Mouse (Mus musculus): ENCODE results near the gene Gckr.

The Gckr gene

DNA sequence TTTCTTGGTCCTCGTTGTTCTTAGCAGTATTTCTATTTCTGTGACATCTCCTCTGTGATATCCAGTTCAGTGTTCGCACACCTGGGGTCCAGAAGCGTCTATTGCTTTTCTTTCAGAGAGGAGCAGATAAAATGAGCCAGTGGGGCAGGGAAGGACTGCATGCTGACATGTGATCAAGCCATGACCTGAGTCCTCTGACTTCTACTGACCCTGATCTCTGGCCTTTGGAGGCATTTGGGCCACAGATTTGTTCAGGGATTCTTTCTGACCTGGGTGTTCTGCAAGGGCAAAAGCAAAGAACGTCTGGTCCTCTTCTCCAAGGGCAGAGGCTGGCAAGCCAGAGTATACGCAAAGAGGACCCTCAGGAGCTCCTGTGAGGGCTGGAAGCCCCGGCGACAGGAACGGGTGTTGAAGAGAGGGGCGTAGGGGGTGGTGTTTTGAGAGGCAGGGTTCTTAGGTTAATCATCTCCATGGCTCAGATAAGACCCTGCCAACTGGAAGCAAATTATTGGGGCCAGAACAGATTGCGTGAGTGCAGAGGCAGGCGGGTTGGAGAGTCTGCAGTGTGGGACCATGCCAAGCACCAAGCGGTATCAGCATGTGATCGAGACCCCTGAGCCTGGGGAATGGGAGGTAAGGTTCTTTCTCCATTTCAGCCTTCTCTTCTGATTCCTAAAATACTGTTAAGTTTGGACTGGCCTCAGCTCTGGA is at the start of gene Gckr:
Gckr (plus strand) TSS at position 397 of the 711 bp plus-strand sequence.
- in situ Hi-C loops (cut with MseI, MboI), result no loop called here

DNA sequence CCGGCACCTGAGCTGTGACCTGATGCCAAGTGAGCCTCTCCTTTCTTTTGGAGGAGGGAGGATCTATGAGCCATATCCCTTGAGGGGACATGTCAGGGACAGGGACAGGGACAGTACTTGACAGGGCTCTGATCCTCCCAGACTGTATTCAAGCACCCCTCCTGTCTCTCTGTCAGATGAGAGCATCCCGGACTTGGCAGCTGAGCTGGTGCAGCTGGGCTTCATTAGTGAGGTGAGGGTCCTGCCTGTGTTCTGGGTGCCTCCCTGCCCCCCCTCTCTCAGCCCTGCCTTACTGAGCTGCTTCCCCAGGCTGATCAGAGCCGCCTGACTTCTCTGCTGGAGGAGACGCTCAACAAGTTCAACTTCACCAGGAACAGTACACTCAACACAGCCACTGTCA is 46.5 kb upstream of the Gckr start:
- in situ Hi-C loops (cut with MseI, MboI), result no loop called here

GRCm38 (mm10) chr5:31251541-31252101 is 45.6 kb upstream of the Gckr start, which contains the start of gene Krtcap3:
TSS of gene Krtcap3 (plus strand) at chr5:31251691.
- in situ Hi-C loops (cut with MseI, MboI), result no loop called here

DNA sequence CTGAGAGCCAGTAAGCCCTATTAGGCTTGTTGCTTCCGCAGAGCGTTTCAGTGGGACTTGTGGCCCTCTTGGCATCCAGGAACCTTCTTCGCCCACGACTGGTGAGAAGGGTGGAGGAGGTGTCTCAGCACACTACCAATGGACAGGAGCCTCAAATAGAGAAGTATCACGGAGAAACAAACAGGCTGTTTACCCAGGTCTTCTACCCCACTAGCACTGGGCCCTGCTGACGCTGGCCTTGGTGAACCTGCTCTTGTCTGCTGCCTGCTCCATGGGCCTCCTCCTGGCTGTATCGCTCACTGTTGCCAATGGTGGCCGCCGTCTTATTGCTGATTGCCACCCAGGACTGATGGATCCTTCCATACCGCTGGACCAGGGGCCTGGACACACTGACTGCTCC is 45.1 kb upstream of the Gckr start:
- in situ Hi-C loops (cut with MseI, MboI), result no loop called here

GRCm38 (mm10) chr5:31252795-31253545 is 44.3 kb upstream of the Gckr start:
- in situ Hi-C loops (cut with MseI, MboI), result no loop called here

- in situ Hi-C loops (cut with MseI, MboI), result no loop called here
Measured at GRCm38 (mm10) chr5:31253806-31254205, 43.4 kb upstream of the Gckr start.

- in situ Hi-C loops (cut with MseI, MboI), result no loop called here
Measured at GRCm38 (mm10) chr5:31254452-31254851, 42.8 kb upstream of the Gckr start.

DNA sequence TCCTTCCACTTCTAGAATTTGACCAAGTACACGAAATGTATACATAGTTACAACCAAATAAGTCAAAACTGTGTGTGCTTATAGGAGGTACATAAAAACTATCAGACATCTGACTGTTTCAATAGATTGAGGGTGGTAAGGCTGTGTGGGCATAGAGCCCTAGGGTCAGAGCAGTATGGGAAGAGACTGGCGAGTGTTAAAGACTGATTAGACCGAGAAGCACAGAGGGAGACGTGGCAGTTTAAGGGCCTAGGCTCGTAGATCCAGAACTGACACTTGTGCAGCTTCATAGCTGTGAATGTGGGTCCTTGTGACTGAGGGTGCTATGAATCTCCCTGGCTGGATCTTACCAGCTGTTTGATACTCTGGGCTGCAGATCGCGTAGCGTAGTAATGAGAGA is 42.3 kb upstream of the Gckr start:
- in situ Hi-C loops (cut with MseI, MboI), result no loop called here

DNA sequence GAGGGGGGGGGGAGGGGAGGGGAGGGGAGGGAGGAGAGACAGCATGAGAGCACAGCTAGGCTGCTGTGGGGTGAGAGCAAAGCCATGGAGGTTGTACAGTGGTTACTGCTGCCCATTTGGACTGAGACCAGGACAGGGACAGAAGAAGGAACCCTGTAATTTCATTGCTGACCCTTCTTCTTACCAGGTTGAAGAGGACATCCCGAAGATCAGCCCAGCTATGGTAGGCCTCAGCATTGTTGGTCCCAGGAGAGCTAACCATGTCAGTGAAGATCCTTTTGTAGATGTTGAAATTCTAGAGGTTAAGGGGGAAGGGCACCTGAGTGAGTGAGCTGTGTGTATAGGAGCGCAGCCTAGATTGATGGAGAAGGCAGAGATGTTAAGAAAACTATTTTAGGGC is 41.9 kb upstream of the Gckr start:
- in situ Hi-C loops (cut with MseI, MboI), result no loop called here

- in situ Hi-C loops (cut with MseI, MboI), result no loop called here
Measured at GRCm38 (mm10) chr5:31255971-31256370, 41.3 kb upstream of the Gckr start.

DNA sequence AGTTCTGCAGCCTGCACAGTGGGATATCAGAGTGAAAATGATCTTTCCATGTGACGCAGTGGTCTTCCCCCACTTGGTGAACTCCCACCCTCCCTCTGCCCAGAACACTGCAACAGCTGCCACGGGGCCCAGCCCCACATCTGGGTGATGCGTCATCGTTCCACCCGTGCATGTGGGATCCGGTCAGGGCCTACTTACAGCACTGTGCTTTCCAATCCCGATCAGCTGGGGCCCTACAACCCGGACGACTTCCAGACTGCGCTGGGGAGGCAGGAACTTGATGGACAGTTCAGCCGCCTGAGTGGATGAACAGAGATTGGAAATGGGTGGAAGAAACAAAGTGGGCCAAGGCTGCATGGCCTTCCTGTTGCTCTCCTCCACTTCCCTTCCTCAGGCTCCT is 39.6 kb upstream of the Gckr start:
- in situ Hi-C loops (cut with MseI, MboI), result no loop called here

DNA sequence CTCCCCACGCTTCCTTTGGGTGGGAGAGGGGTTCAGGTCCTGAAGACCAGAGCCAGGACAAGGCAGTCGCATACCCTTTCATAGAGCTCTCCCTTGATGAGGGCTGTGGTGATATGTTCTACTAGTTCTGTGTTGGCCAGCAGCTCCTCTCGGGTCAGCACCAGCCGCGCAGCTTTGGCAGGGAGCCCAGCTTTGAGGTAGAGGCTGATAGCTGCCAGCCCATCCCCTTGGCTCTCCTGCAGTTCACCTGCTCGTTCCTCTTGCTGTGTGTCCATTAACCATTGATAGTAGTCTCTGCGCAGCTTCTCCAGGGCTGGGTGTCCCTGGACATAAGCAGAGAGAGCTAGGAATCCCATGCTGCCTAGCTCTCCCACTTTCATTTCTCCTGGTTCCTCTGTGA is 31.1 kb upstream of the Gckr start:
- in situ Hi-C loops (cut with MseI, MboI), result no loop called here

GRCm38 (mm10) chr5:31267686-31268085 is 29.6 kb upstream of the Gckr start:
- in situ Hi-C loops (cut with MseI, MboI), result no loop called here

- in situ Hi-C loops (cut with MseI, MboI), result no loop called here
Measured at GRCm38 (mm10) chr5:31273018-31273417, 24.2 kb upstream of the Gckr start.

GRCm38 (mm10) chr5:31279245-31279988 is 17.8 kb upstream of the Gckr start:
- in situ Hi-C loops (cut with MseI, MboI), result no loop called here

DNA sequence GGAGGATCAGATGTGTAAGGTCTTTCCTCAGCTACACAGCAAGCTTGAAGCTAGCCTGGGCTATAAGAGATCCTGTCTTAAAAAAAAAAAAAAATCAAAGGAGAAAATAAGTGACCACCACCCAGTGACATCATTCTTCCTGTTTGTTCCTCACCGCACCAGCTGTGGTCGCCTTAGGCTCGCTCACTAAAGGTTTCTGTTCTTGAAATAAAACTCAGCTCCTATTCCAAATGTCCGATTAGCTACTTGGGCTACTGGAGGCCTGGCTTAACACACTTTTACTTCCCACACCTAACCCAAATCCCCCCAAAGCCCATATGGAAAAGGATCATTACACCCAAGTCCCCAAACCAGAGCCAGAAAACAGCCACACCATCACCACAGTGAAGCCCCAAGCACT is 9.0 kb upstream of the Gckr start:
- in situ Hi-C loops (cut with MseI, MboI), result no loop called here

- in situ Hi-C loops (cut with MseI, MboI), result no loop called here
Measured at GRCm38 (mm10) chr5:31288655-31289054, 8.6 kb upstream of the Gckr start.

GRCm38 (mm10) chr5:31289626-31290230 is 7.5 kb upstream of the Gckr start:
- in situ Hi-C loops (cut with MseI, MboI), result no loop called here

DNA sequence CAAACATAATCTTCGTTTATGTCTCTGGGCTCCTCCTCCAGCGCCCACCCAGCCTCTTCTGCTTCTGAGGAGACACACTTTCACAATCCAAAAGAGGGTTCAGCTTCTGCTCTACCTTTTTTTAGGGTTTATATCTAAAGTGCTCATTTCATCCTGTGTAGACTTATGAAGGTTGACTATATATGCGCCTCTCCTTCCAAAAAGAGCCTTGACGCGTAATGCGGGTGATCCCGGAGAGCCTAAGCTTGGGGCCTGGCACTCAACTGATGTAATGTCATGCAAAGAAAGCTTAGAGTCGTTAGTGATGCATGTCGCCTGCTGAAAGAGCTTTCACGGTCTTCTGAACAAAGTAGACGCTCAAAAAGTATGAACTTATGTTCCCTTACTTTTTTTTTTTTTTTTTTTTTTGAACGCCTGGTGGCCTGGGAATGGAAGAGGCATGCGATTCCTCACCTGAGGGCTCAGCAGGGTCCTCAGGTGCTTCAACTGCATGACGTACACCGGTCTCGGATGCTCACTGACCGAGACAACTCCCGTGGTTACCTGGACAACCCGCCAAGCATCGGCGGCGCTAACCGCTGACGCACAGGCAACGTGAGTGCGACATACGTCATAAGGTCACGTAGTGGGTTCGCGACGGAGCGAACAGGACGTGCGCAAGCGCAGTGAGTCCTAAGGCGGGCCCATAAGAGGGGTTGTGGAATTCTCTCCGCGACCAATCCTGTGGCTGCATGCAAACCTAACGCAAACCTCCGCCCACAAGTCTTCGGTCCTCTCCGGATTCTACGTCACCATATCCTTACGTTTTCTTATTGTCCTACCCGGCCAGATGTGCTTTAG is 6.5 kb upstream of the Gckr start, which contains the start of gene Ift172:
Ift172 (minus strand) TSS at position 596 of the 840 bp plus-strand sequence.
- in situ Hi-C loops (cut with MseI, MboI), result no loop called here

DNA sequence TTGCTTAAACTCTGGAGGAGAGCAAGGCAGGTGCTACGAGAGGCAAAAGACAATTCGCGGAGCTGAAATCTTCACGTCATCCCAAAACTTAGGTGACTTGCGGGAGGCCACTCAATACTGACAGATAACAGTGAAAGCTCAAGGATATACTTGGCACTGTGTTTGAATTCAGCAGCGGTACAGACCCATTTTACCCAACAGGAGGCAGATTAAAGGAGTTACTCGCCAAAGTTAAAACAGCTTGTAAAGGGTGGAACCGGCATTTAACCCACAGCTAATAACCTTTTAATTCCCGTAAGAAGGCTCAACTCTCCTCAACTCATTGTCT is 5.9 kb upstream of the Gckr start:
- in situ Hi-C loops (cut with MseI, MboI), result no loop called here
